Mouse (Mus musculus) MEL (cell line): ENCODE measurements around the gene D030056L22Rik. TPM values are rescaled to one million over a fixed set of nuclear protein-coding genes. Genes with fewer than 3 reads are reported as not detected.

Source experiments
- DNase-seq: peaks from one replicate; pipeline ENCODE4 v3.0.0; 2011; ENCODE audit warnings: low read depth, low spot score
- H3K27ac ChIP-seq: 2 replicates; pipeline ENCODE4 v1.5.1; 2012; ENCODE audit warnings: low read depth, mild to moderate bottlenecking, control low read depth, low read length, moderate library complexity; ENCODE audit not compliant: control insufficient read depth
- H3K27me3 ChIP-seq, 2 experiments: fragments of 150-350 bp in 1 of 2; sonication (generic) in 1 of 2; 2 replicates each; pipeline ENCODE4 v1.6.1; 2012; ENCODE audit warnings: low read length in 2 of 2, mild to moderate bottlenecking in 2 of 2, improper control_type of control experiment in 1 of 2, moderate library complexity in 1 of 2; ENCODE audit not compliant: insufficient read depth in 2 of 2, control insufficient read depth in 1 of 2
- H3K36me3 ChIP-seq, 2 experiments: 2 replicates each; pipeline ENCODE4 v1.6.1; 2012 to 2014; ENCODE audit warnings: low read length in 2 of 2, improper control_type of control experiment in 1 of 2, inconsistent platforms in 1 of 2, mild to moderate bottlenecking in 1 of 2; ENCODE audit not compliant: insufficient read depth in 2 of 2, control insufficient read depth in 1 of 2
- H3K4me1 ChIP-seq, 2 experiments: fragments of 150-350 bp in 1 of 2; sonication (generic) in 1 of 2; 2 replicates each; pipeline ENCODE4 v1.6.1; 2012; ENCODE audit warnings: low read length in 2 of 2, improper control_type of control experiment in 1 of 2, mild to moderate bottlenecking in 1 of 2; ENCODE audit not compliant: insufficient read depth in 2 of 2, control insufficient read depth in 1 of 2
- H3K4me3 ChIP-seq, 2 experiments: fragments of 150-350 bp in 1 of 2; sonication (generic) in 1 of 2; 2 replicates each; pipeline ENCODE4 v1.5.1; 2012; ENCODE audit warnings: low read depth in 2 of 2, low read length in 2 of 2, mild to moderate bottlenecking in 2 of 2, moderate library complexity in 2 of 2, control low read depth in 1 of 2, improper control_type of control experiment in 1 of 2; ENCODE audit not compliant: control insufficient read depth in 1 of 2, insufficient read depth in 1 of 2
- H3K79me2 ChIP-seq: 2 replicates; pipeline ENCODE4 v1.6.1; 2012; ENCODE audit warnings: mild to moderate bottlenecking, low read length, moderate library complexity; ENCODE audit not compliant: control insufficient read depth, poor library complexity, insufficient read depth
- H3K9ac ChIP-seq: 2 replicates; pipeline ENCODE4 v1.6.1; 2012; ENCODE audit warnings: low read depth, mild to moderate bottlenecking, control low read depth, low read length, moderate library complexity; ENCODE audit not compliant: control insufficient read depth, poor library complexity, severe bottlenecking
- H3K9me3 ChIP-seq: fragments of 150-350 bp; sonication (generic); replicated peaks from 2 replicates; pipeline ENCODE4 v1.6.1; 2012; ENCODE audit warnings: mild to moderate bottlenecking, low read length, improper control_type of control experiment, moderate library complexity; ENCODE audit not compliant: insufficient read depth
- CTCF ChIP-seq, 3 experiments: IDR thresholded peaks in 2 of 3; conservative IDR thresholded peaks in 1 of 3; 2 replicates each; pipeline ENCODE4 v1.5.1; 2011 to 2012; ENCODE audit warnings: low read length in 3 of 3, low read depth in 2 of 3, mild to moderate bottlenecking in 2 of 3, improper control_type of control experiment in 1 of 3, inconsistent platforms in 1 of 3, mixed read lengths in 1 of 3, moderate library complexity in 1 of 3; ENCODE audit not compliant: control insufficient read depth in 1 of 3, insufficient read depth in 1 of 3, poor library complexity in 1 of 3, severe bottlenecking in 1 of 3
- E2F4 ChIP-seq: IDR thresholded peaks from 2 replicates; pipeline ENCODE4 v1.6.1; 2011; ENCODE audit warnings: low read depth, low read length, improper control_type of control experiment, borderline replicate concordance
- ELF1 ChIP-seq: IDR thresholded peaks from 2 replicates; pipeline ENCODE4 v1.6.1; 2014; ENCODE audit warnings: low read depth, mild to moderate bottlenecking, inconsistent platforms, low read length, improper control_type of control experiment, moderate library complexity
- EP300 ChIP-seq, 2 experiments: IDR thresholded peaks; 2 replicates each; pipeline ENCODE4 v1.6.1; 2011; ENCODE audit warnings: improper control_type of control experiment in 2 of 2, low read length in 2 of 2, low read depth in 1 of 2, mild to moderate bottlenecking in 1 of 2
- ETS1 ChIP-seq: IDR thresholded peaks from 2 replicates; pipeline ENCODE4 v1.6.1; 2012; ENCODE audit warnings: low read depth, mild to moderate bottlenecking, inconsistent platforms, low read length, improper control_type of control experiment, moderate library complexity
- GABPA ChIP-seq: IDR thresholded peaks from 2 replicates; pipeline ENCODE4 v1.6.1; 2012; ENCODE audit warnings: low read depth, mild to moderate bottlenecking, inconsistent platforms, low read length, improper control_type of control experiment, moderate library complexity
- GATA1 ChIP-seq: IDR thresholded peaks from 2 replicates; pipeline ENCODE4 v1.6.1; 2011; ENCODE audit warnings: low read depth, low read length, improper control_type of control experiment
- JUND ChIP-seq: IDR thresholded peaks from 2 replicates; pipeline ENCODE4 v1.6.1; 2011; ENCODE audit warnings: low read depth, mild to moderate bottlenecking, improper control_type of control experiment, low read length
- KAT2A ChIP-seq: conservative IDR thresholded peaks from 2 replicates; pipeline ENCODE4 v1.6.1; 2012; ENCODE audit warnings: low read depth, low read length, improper control_type of control experiment, inconsistent platforms
- MAX ChIP-seq: IDR thresholded peaks from 2 replicates; pipeline ENCODE4 v1.6.1; 2011; ENCODE audit warnings: low read length, improper control_type of control experiment
- MAZ ChIP-seq: IDR thresholded peaks from 2 replicates; pipeline ENCODE4 v1.6.1; 2012; ENCODE audit warnings: low read depth, mild to moderate bottlenecking, inconsistent platforms, low read length, improper control_type of control experiment
- MEF2A ChIP-seq: IDR thresholded peaks from 2 replicates; pipeline ENCODE4 v1.6.1; 2014; ENCODE audit warnings: low read depth, mild to moderate bottlenecking, inconsistent platforms, low read length, improper control_type of control experiment; ENCODE audit not compliant: poor library complexity, insufficient replicate concordance, severe bottlenecking; ENCODE audit errors: extremely low read depth
- MYC ChIP-seq: IDR thresholded peaks from 2 replicates; pipeline ENCODE4 v1.6.1; 2011; ENCODE audit warnings: low read depth, mild to moderate bottlenecking, low read length, improper control_type of control experiment, moderate library complexity
- POLR2A ChIP-seq, 2 experiments: IDR thresholded peaks; 2 replicates each; pipeline ENCODE4 v1.6.1; 2011 to 2012; ENCODE audit warnings: low read length in 2 of 2, mild to moderate bottlenecking in 2 of 2, control low read depth in 1 of 2, improper control_type of control experiment in 1 of 2, low read depth in 1 of 2, moderate library complexity in 1 of 2; ENCODE audit not compliant: control insufficient read depth in 1 of 2, insufficient read depth in 1 of 2, poor library complexity in 1 of 2
- POLR2AphosphoS2 ChIP-seq: IDR thresholded peaks from 2 replicates; pipeline ENCODE4 v1.6.1; 2011; ENCODE audit warnings: low read length, improper control_type of control experiment
- RAD21 ChIP-seq: IDR thresholded peaks from 2 replicates; pipeline ENCODE4 v1.6.1; 2011; ENCODE audit warnings: mild to moderate bottlenecking, low read depth, low read length, improper control_type of control experiment
- RCOR1 ChIP-seq: IDR thresholded peaks from 2 replicates; pipeline ENCODE4 v1.6.1; 2012; ENCODE audit warnings: low read depth, mild to moderate bottlenecking, inconsistent platforms, low read length, improper control_type of control experiment
- SIN3A ChIP-seq: IDR thresholded peaks from 2 replicates; pipeline ENCODE4 v1.6.1; 2012; ENCODE audit warnings: low read length, improper control_type of control experiment, inconsistent platforms
- SMC3 ChIP-seq: IDR thresholded peaks from 2 replicates; pipeline ENCODE4 v1.6.1; 2011; ENCODE audit warnings: low read depth, low read length, improper control_type of control experiment
- TAL1 ChIP-seq: IDR thresholded peaks from 2 replicates; pipeline ENCODE4 v1.6.1; 2012; ENCODE audit warnings: mild to moderate bottlenecking, inconsistent platforms, low read length, moderate library complexity, mixed read lengths
- TBP ChIP-seq: IDR thresholded peaks from 2 replicates; pipeline ENCODE4 v1.8.0; 2011; ENCODE audit warnings: low read depth, low read length, improper control_type of control experiment
- TCF12 ChIP-seq: IDR thresholded peaks from 2 replicates; pipeline ENCODE4 v1.6.1; 2014; ENCODE audit warnings: low read depth, mild to moderate bottlenecking, inconsistent platforms, low read length, improper control_type of control experiment, moderate library complexity
- UBTF ChIP-seq: IDR thresholded peaks from 2 replicates; pipeline ENCODE4 v1.6.1; 2012; ENCODE audit warnings: low read depth, mild to moderate bottlenecking, inconsistent platforms, low read length, improper control_type of control experiment, moderate library complexity, borderline replicate concordance; ENCODE audit not compliant: insufficient read depth
- ZC3H11A ChIP-seq: IDR thresholded peaks from 2 replicates; pipeline ENCODE4 v1.6.1; 2012; ENCODE audit warnings: low read depth, mild to moderate bottlenecking, inconsistent platforms, low read length, improper control_type of control experiment
- ZNF384 ChIP-seq: IDR thresholded peaks from 2 replicates; pipeline ENCODE4 v1.6.1; 2012; ENCODE audit warnings: low read depth, mild to moderate bottlenecking, inconsistent platforms, low read length, improper control_type of control experiment
- polyA plus RNA-seq, 2 experiments: library from polyadenylated mRNA; stranded (reverse) in 1 of 2; unstranded in 1 of 2; fragments of >175 nt in 1 of 2; fragments of >200 nt in 1 of 2; gene quantifications; 2 replicates each; pipeline versions ENCODE4 v1.2.1 to v1.2.4; 2012; ENCODE audit warnings: low replicate concordance in 2 of 2, low read depth in 1 of 2; ENCODE audit not compliant: insufficient read length in 2 of 2, insufficient read depth in 1 of 2, missing spikeins in 1 of 2
- total RNA-seq: library from RNA; depleted of rRNA; stranded (reverse); fragments of 300-350 nt; gene quantifications from 2 replicates; pipeline ENCODE4 v1.2.3, GENCODE M21; 2012

D030056L22Rik gene
- total and polyA plus RNA-seq, 3 experiments = 27.0 to 29.0 TPM; not detected in 1

DNA sequence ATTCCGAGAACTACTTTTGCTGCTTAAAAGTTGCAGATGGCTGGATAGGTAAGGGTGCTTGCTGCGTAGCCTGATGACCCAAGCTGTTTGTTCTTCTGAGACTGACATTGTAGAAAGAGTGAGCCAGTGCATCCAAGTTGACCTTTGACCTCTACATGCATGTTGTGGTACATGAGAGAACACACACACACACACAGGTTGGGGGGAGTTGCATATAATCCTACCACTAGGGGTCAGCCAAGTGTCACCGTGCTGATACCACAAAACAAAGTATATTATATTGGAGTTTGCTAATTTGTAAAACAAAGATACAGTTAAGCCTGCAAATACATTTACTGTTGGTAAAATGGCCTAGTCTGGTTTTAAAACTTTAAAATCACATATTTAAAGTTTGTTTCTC, 25.4 kb upstream of the D030056L22Rik start:
- TF ChIP-seq MAZ (peak; percentile 73; the same call in 1 of the 2 replicates), CTCF (IDR thresholded peaks at IDR 0.05 in 2 of 3, conservative IDR thresholded peaks at IDR 0.05 in 1 of 3; ENCODE audit: control insufficient read depth in 1 of 3, insufficient read depth in 1 of 3, low read depth in 2 of 3, low read length in 3 of 3, poor library complexity in 1 of 3, severe bottlenecking in 1 of 3) (peak; percentile 51 to 93 (median 81)), KAT2A (no peak), TBP (no peak), ZC3H11A (peak; percentile 47; the same call in 1 of the 2 replicates), MYC (no peak), RAD21 (peak; percentile 75), SMC3 (peak; percentile 71)
- Histone ChIP-seq H3K27me3 (no peaks in the 10 kb centered on the region), H3K79me2 (peaks cover 5% of the 10 kb centered on the region; the same call in 1 of the 2 replicates), H3K9me3 (no peaks in the 10 kb centered on the region), H3K27ac (no peak overlapping the region), H3K36me3 (peaks cover 13% of the 10 kb centered on the region in 2 experiments), H3K4me1 (peaks cover 7 to 8% of the 10 kb centered on the region in 2 experiments), H3K9ac (no peak overlapping the region), H3K4me3 (no peak overlapping the region)
- DNase-seq = peak; percentile 81

DNA sequence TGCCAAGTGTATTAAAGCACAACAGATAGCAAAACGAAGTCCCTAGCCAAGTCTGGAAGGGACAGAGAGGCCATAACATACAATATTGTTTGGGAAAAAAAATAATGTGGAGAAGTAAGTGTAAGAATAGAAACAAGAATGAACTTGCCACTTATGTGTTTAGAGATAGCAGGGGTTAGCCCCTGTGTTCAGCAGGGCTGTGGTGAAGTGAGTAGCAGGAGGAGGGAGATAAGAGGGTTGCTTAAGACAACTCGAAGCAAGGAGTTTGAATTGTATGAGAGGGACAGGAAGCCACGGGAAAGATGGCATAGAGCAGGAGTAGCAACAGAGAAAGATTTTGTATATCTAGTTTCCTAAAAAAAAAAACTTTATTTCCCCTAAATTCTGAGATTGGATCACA, 20.8 kb upstream of the D030056L22Rik start:
- Histone ChIP-seq H3K79me2 (peaks cover 4% of the 10 kb centered on the region; the same call in 1 of the 2 replicates), H3K9me3 (no peaks in the 10 kb centered on the region), H3K36me3 (peaks cover 8 to 38% of the 10 kb centered on the region in 2 experiments), H3K4me1 (peaks cover 14 to 16% of the 10 kb centered on the region in 2 experiments), H3K27ac (peak overlapping the region; percentile 59), H3K9ac (no peak overlapping the region), H3K27me3 (no peaks in the 10 kb centered on the region), H3K4me3 (no peak overlapping the region)
- no peak for TF ChIP-seq CTCF (IDR thresholded peaks at IDR 0.05 in 2 of 3, conservative IDR thresholded peaks at IDR 0.05 in 1 of 3; ENCODE audit: control insufficient read depth in 1 of 3, insufficient read depth in 1 of 3, low read depth in 2 of 3, low read length in 3 of 3, poor library complexity in 1 of 3, severe bottlenecking in 1 of 3)
- peak; percentile 52; the same call in 1 of the 2 replicates for TF ChIP-seq MAX
- peak; percentile 87 for TF ChIP-seq TCF12
- peak; percentile 71 for TF ChIP-seq ETS1
- peak; percentile 70; the same call in 1 of the 2 replicates for TF ChIP-seq MEF2A
- TF ChIP-seq JUND = no peak
- TF ChIP-seq E2F4 = no peak
- TF ChIP-seq ZNF384 = 0 out of 2 replicates have a peak, but pooled peaks have one; percentile 29
- TF ChIP-seq RCOR1 = no peak
- no peak for TF ChIP-seq MAZ
- no peak for TF ChIP-seq GABPA
- TF ChIP-seq SIN3A = peak; percentile 49; the same call in 1 of the 2 replicates
- TF ChIP-seq GATA1 = peak; percentile 90
- TF ChIP-seq ZC3H11A = no peak
- TF ChIP-seq EP300 (IDR thresholded peaks at IDR 0.05; ENCODE audit: low read depth in 1 of 2, low read length in 2 of 2) = peak; percentile 77 to 84
- peak; percentile 79 for TF ChIP-seq TAL1
- TF ChIP-seq UBTF = no peak
- TF ChIP-seq MYC = no peak
- TF ChIP-seq POLR2AphosphoS2 = no peak
- TF ChIP-seq POLR2A (IDR thresholded peaks at IDR 0.05; ENCODE audit: control insufficient read depth in 1 of 2, insufficient read depth in 1 of 2, low read depth in 1 of 2, low read length in 2 of 2, poor library complexity in 1 of 2) = no peak
- no peak for TF ChIP-seq ELF1
- DNase-seq = peak; percentile 89
